Mouse (Mus musculus) brown adipose tissue, adult 24 weeks (tissue): Measurements from ENCODE around the gene Hfe. TPM values are rescaled to one million over a fixed set of nuclear protein-coding genes. Genes with fewer than 3 reads are reported as not detected.
"Not testable (repeated sequence)": the region's sequence is repeated elsewhere in the genome, so short reads cannot be mapped to it uniquely, and the experiment has no call there.

Experiments used
- H3K27ac ChIP-seq: fragments of 200-500 bp; replicated peaks from 2 replicates; pipeline ENCODE4 v1.5.1; 2012; ENCODE audit warnings: low read depth, mild to moderate bottlenecking, low read length
- H3K4me1 ChIP-seq: fragments of 200-500 bp; 2 replicates; pipeline ENCODE4 v1.6.1; 2012; ENCODE audit warnings: low read length, mixed read lengths; ENCODE audit not compliant: control insufficient read depth, insufficient read depth, insufficient read length
- H3K4me3 ChIP-seq: fragments of 200-500 bp; 2 replicates; pipeline ENCODE4 v1.5.1; 2012; ENCODE audit warnings: low read depth, mild to moderate bottlenecking, low read length, moderate library complexity; ENCODE audit not compliant: insufficient read depth
- polyA plus RNA-seq: library from polyadenylated mRNA; stranded (reverse); fragments of >200 nt; gene quantifications from 2 replicates; pipeline ENCODE4 v1.2.4, GENCODE M21; 2012; ENCODE audit not compliant: missing spikeins, insufficient read depth, insufficient read length

Hfe gene
- polyA plus RNA-seq, 1 experiment, result 30.2 TPM

- H3K4me3 ChIP-seq, result no peak overlapping the region
- H3K27ac ChIP-seq, result no peak overlapping the region
- peaks cover 2% of the 10 kb centered on the region for H3K4me1 ChIP-seq
These were observed 21.7 kb downstream of the Hfe start for GRCm38 (mm10) chr13:23688956-23689355.

GRCm38 (mm10) chr13:23687907-23688306 is 22.7 kb downstream of the Hfe start:
- Histone ChIP-seq H3K4me1 (peaks cover 2% of the 10 kb centered on the region), H3K27ac (no peak overlapping the region), H3K4me3 (no peak overlapping the region)

GRCm38 (mm10) chr13:23687181-23687580 is 23.5 kb downstream of the Hfe start:
- Histone ChIP-seq H3K27ac (no peak overlapping the region), H3K4me3 (no peak overlapping the region), H3K4me1 (peaks cover 2% of the 10 kb centered on the region)

GRCm38 (mm10) chr13:23685966-23686365 is 24.7 kb downstream of the Hfe start:
- H3K4me3 ChIP-seq, result peak overlapping the region; percentile 60
- H3K4me1 ChIP-seq, result peaks cover 2% of the 10 kb centered on the region
- H3K27ac ChIP-seq, result peak overlapping the region; percentile 75

- Histone ChIP-seq H3K4me1 (peaks cover 2% of the 10 kb centered on the region; the same call in 1 of the 2 replicates), H3K4me3 (peak overlapping the region; percentile 60), H3K27ac (peak overlapping the region; percentile 75)
These were observed 25.4 kb downstream of the Hfe start for GRCm38 (mm10) chr13:23685121-23685861.

- Histone ChIP-seq H3K27ac (peak overlapping the region; percentile 82), H3K4me3 (peak overlapping the region; percentile 60)
- not testable (repeated sequence) for H3K4me1 ChIP-seq
These were observed 26.2 kb downstream of the Hfe start for GRCm38 (mm10) chr13:23684295-23684945.

GRCm38 (mm10) chr13:23683755-23684281 is 26.8 kb downstream of the Hfe start, which contains the start of the genes Hist1h2ac and Hist1h2bc:
Hist1h2ac (minus strand) TSS chr13:23683948.
Hist1h2bc (plus strand) TSS chr13:23684199.
- peak within 1 kb of the TSS; percentile 82 for H3K27ac ChIP-seq
- peaks cover 2% of the 10 kb centered on the region; the same call in 1 of the 2 replicates for H3K4me1 ChIP-seq
- peak within 1 kb of the TSS; percentile 60 for H3K4me3 ChIP-seq

GRCm38 (mm10) chr13:23682947-23683754 is 27.5 kb downstream of the Hfe start:
- not testable (repeated sequence) for H3K4me1 ChIP-seq, H3K27ac ChIP-seq
- H3K4me3 ChIP-seq, result peak overlapping the region; percentile 59; the same call in 1 of the 2 replicates

GRCm38 (mm10) chr13:23682623-23682946 is 28.1 kb downstream of the Hfe start:
- Histone ChIP-seq H3K27ac (no peak overlapping the region), H3K4me1 (peaks cover 2% of the 10 kb centered on the region; the same call in 1 of the 2 replicates), H3K4me3 (no peak overlapping the region)

GRCm38 (mm10) chr13:23681990-23682582 is 28.6 kb downstream of the Hfe start:
- Histone ChIP-seq H3K4me1 (peaks cover 2% of the 10 kb centered on the region; the same call in 1 of the 2 replicates), H3K4me3 (no peak overlapping the region), H3K27ac (no peak overlapping the region)

GRCm38 (mm10) chr13:23662536-23662935 is 48.1 kb downstream of the Hfe start:
- H3K27ac ChIP-seq, result no peak overlapping the region
- H3K4me3 ChIP-seq, result no peak overlapping the region
- no peaks in the 10 kb centered on the region for H3K4me1 ChIP-seq

GRCm38 (mm10) chr13:23659636-23660366 is 50.9 kb downstream of the Hfe start:
- Histone ChIP-seq H3K4me1 (no peaks in the 10 kb centered on the region), H3K4me3 (no peak overlapping the region), H3K27ac (no peak overlapping the region)
